Mouse (Mus musculus) intestine, embryonic 16.5 days (tissue): ENCODE results near the gene Naxd. TPM values are rescaled to one million over a fixed set of nuclear protein-coding genes. Genes with fewer than 3 reads are reported as not detected.
A peak's percentile ranks its signal among the peaks of the same experiment; 100 is the strongest.
"Not testable (repeated sequence)": the region's sequence is repeated elsewhere in the genome, so short reads cannot be mapped to it uniquely, and the experiment has no call there.

ENCODE experiments used
- ATAC-seq: fragments of 200-750 bp; cut with Nextera tagmentation; 2 replicates; pipeline ENCODE4 v1.8.0; 2017; ENCODE audit warnings: moderate TSS enrichment, moderate library complexity
- H3K27ac ChIP-seq: fragments of 300-500 bp; sonication (generic); 2 replicates; pipeline ENCODE4 v1.5.1; 2014; ENCODE audit warnings: mild to moderate bottlenecking, low read length
- H3K27me3 ChIP-seq: fragments of 300-500 bp; sonication (generic); replicated peaks from 2 replicates; pipeline ENCODE4 v1.6.1; 2014; ENCODE audit warnings: low read length, control low read depth, mixed read lengths; ENCODE audit not compliant: control insufficient read depth, insufficient read depth
- H3K36me3 ChIP-seq: fragments of 300-500 bp; sonication (generic); 2 replicates; pipeline ENCODE4 v1.6.1; 2014; ENCODE audit warnings: low read length, control low read depth; ENCODE audit not compliant: control insufficient read depth, insufficient read depth
- H3K4me1 ChIP-seq: fragments of 300-500 bp; sonication (generic); 2 replicates; pipeline ENCODE4 v1.6.1; 2014; ENCODE audit warnings: low read length, control low read depth, mixed read lengths; ENCODE audit not compliant: control insufficient read depth, insufficient read depth
- H3K4me2 ChIP-seq: fragments of 300-500 bp; sonication (generic); 2 replicates; pipeline ENCODE4 v1.6.1; 2014; ENCODE audit warnings: low read depth, low read length, control low read depth
- H3K4me3 ChIP-seq: fragments of 300-500 bp; sonication (generic); 2 replicates; pipeline ENCODE4 v1.5.1; 2014; ENCODE audit warnings: mild to moderate bottlenecking, low read length
- H3K9ac ChIP-seq: fragments of 300-500 bp; sonication (generic); 2 replicates; pipeline ENCODE4 v1.6.1; 2014; ENCODE audit warnings: low read depth, low read length
- H3K9me3 ChIP-seq: fragments of 300-500 bp; sonication (generic); 2 replicates; pipeline ENCODE4 v1.6.1; 2016; ENCODE audit warnings: low read length, control low read depth; ENCODE audit not compliant: control insufficient read depth
- WGBS: fragments of 180-500 bp; shearing (Covaris S2); extraction: QIAGEN DNeasy Blood & Tissue Kit; methylation state at CpG from one replicate; pipeline ENCODE4 v1.1.7; 2014; 5-methylcytosine and 5-hydroxymethylcytosine counted together
- polyA plus RNA-seq: library from polyadenylated mRNA; unstranded; fragments of >200 nt; fragmentation: Nextera tagmentation; extraction: Ambion mirVana; gene quantifications from 2 replicates; pipeline ENCODE4 v1.2.1, GENCODE M21; 2015

Naxd gene
- polyA plus RNA-seq, 1 experiment from 2014 or later = 105 TPM

- H3K9ac ChIP-seq = peak within 1 kb of the TSS; percentile 76
- H3K36me3 ChIP-seq = no peaks in the 10 kb centered on the region
- H3K9me3 ChIP-seq = no peaks in the 10 kb centered on the region
- WGBS = under 1% methylated on average over 69 of the region's 69 CpGs
- ATAC-seq = peak; percentile 70
- H3K4me2 ChIP-seq = peak within 1 kb of the TSS; percentile 99
- H3K4me1 ChIP-seq = peaks cover 42% of the 10 kb centered on the region
- H3K4me3 ChIP-seq = peak within 1 kb of the TSS; percentile 67
- no peaks in the 10 kb centered on the region; the same call in 1 of the 2 replicates for H3K27me3 ChIP-seq
- H3K27ac ChIP-seq = peak within 1 kb of the TSS; percentile 73
Observed at GRCm38 (mm10) chr8:11477811-11478761, 19.2 kb upstream of the Naxd start, which contains the start of gene Rab20. Rab20 (minus strand) TSS chr8:11478710.

- ATAC-seq = peak; percentile 5; the same call in 1 of the 2 replicates
- WGBS = 8% methylated on average over 23 of the region's 23 CpGs
- Histone ChIP-seq H3K4me2 (peak overlapping the region; percentile 99), H3K36me3 (no peaks in the 10 kb centered on the region), H3K27ac (no peak overlapping the region; the same call in 1 of the 2 replicates), H3K4me1 (peaks cover 34% of the 10 kb centered on the region), H3K9me3 (no peaks in the 10 kb centered on the region), H3K27me3 (no peaks in the 10 kb centered on the region; the same call in 1 of the 2 replicates), H3K9ac (peak overlapping the region; percentile 76; the same call in 1 of the 2 replicates), H3K4me3 (peak overlapping the region; percentile 67)
Observed at GRCm38 (mm10) chr8:11478807-11479527, 18.3 kb upstream of the Naxd start.

- H3K36me3 ChIP-seq = no peaks in the 10 kb centered on the region
- no peaks in the 10 kb centered on the region for H3K9me3 ChIP-seq
- ATAC-seq = no peak
- WGBS = 31% methylated on average over 14 of the region's 14 CpGs
- no peak overlapping the region for H3K4me3 ChIP-seq
- H3K27ac ChIP-seq = no peak overlapping the region
- no peak overlapping the region for H3K4me2 ChIP-seq
- peak overlapping the region; percentile 8; the same call in 1 of the 2 replicates for H3K9ac ChIP-seq
- H3K27me3 ChIP-seq = no peaks in the 10 kb centered on the region; the same call in 1 of the 2 replicates
- peaks cover 27% of the 10 kb centered on the region for H3K4me1 ChIP-seq
Observed at GRCm38 (mm10) chr8:11479591-11479990, 17.7 kb upstream of the Naxd start.

GRCm38 (mm10) chr8:11481876-11482275 is 15.4 kb upstream of the Naxd start:
- no peak overlapping the region for H3K27ac ChIP-seq
- no peaks in the 10 kb centered on the region; the same call in 1 of the 2 replicates for H3K27me3 ChIP-seq
- no peak overlapping the region for H3K4me3 ChIP-seq
- no peak for ATAC-seq
- no peak overlapping the region for H3K9ac ChIP-seq
- no peaks in the 10 kb centered on the region for H3K36me3 ChIP-seq
- WGBS = 54% methylated on average over 3 of the region's 3 CpGs
- peaks cover 15% of the 10 kb centered on the region for H3K4me1 ChIP-seq
- H3K9me3 ChIP-seq = no peaks in the 10 kb centered on the region
- H3K4me2 ChIP-seq = no peak overlapping the region

GRCm38 (mm10) chr8:11482537-11482936 is 14.8 kb upstream of the Naxd start:
- Histone ChIP-seq H3K4me1 (peaks cover 14% of the 10 kb centered on the region), H3K27ac (no peak overlapping the region), H3K4me2 (no peak overlapping the region), H3K4me3 (no peak overlapping the region), H3K9ac (no peak overlapping the region), H3K27me3 (no peaks in the 10 kb centered on the region; the same call in 1 of the 2 replicates), H3K36me3 (no peaks in the 10 kb centered on the region), H3K9me3 (no peaks in the 10 kb centered on the region)
- 53% methylated on average over 3 of the region's 3 CpGs for WGBS
- ATAC-seq = no peak

- no peak for ATAC-seq
- no peak overlapping the region for H3K27ac ChIP-seq
- no peaks in the 10 kb centered on the region for H3K9me3 ChIP-seq
- peaks cover 6% of the 10 kb centered on the region; the same call in 1 of the 2 replicates for H3K4me1 ChIP-seq
- no peaks in the 10 kb centered on the region for H3K36me3 ChIP-seq
- H3K4me3 ChIP-seq = no peak overlapping the region
- 16% methylated on average over 7 of the region's 7 CpGs for WGBS
- 0 out of 2 replicates have a peak, but pooled peaks cover 3% of the 10 kb centered on the region for H3K27me3 ChIP-seq
- H3K9ac ChIP-seq = no peak overlapping the region
- H3K4me2 ChIP-seq = no peak overlapping the region
Observed at GRCm38 (mm10) chr8:11486142-11486541, 11.2 kb upstream of the Naxd start.

- 0 out of 2 replicates have a peak, but pooled peaks cover 3% of the 10 kb centered on the region for H3K27me3 ChIP-seq
- H3K27ac ChIP-seq = no peak overlapping the region
- no peak overlapping the region for H3K4me2 ChIP-seq
- no peaks in the 10 kb centered on the region for H3K9me3 ChIP-seq
- 60% methylated on average over 4 of the region's 4 CpGs for WGBS
- no peak overlapping the region for H3K9ac ChIP-seq
- 0 out of 2 replicates have a peak, but pooled peaks cover 2% of the 10 kb centered on the region for H3K4me1 ChIP-seq
- ATAC-seq = no peak
- H3K4me3 ChIP-seq = no peak overlapping the region
- no peaks in the 10 kb centered on the region for H3K36me3 ChIP-seq
Observed at GRCm38 (mm10) chr8:11487229-11487628, 10.1 kb upstream of the Naxd start.

- H3K36me3 ChIP-seq, H3K9me3 ChIP-seq, ATAC-seq, H3K4me1 ChIP-seq, H3K27me3 ChIP-seq, H3K4me2 ChIP-seq, H3K4me3 ChIP-seq, H3K27ac ChIP-seq, H3K9ac ChIP-seq: not testable (repeated sequence)
- WGBS = 80% methylated on average over 2 of the region's 2 CpGs
Observed at GRCm38 (mm10) chr8:11492340-11492739, 5.0 kb upstream of the Naxd start.

GRCm38 (mm10) chr8:11498281-11498680 is 975 bp downstream of the Naxd start:
- peak overlapping the region; percentile 91; the same call in 1 of the 2 replicates for H3K9ac ChIP-seq
- H3K27ac ChIP-seq = no peak overlapping the region
- no peaks in the 10 kb centered on the region for H3K9me3 ChIP-seq
- WGBS = 70% methylated on average over 12 of the region's 12 CpGs
- H3K4me3 ChIP-seq = peak overlapping the region; percentile 89
- ATAC-seq = no peak
- no peaks in the 10 kb centered on the region for H3K27me3 ChIP-seq
- H3K4me1 ChIP-seq = peaks cover 10% of the 10 kb centered on the region
- peak overlapping the region; percentile 79 for H3K4me2 ChIP-seq
- H3K36me3 ChIP-seq = 0 out of 2 replicates have a peak, but pooled peaks cover 3% of the 10 kb centered on the region
